Mouse (Mus musculus): ENCODE measurements at regions not wholly inside any gene's neighbourhood (a gene's known extent, or its start where the extent isn't known, plus 50 kb on each side); places are given as distances from the start of the nearest gene placed in this dataset.
"Not testable (repeated sequence)": the region's sequence is repeated elsewhere in the genome, so short reads cannot be mapped to it uniquely, and the experiment has no call there.

- DNase-seq (ENCODE audit: low spot score) (peak; percentile 83), ATAC-seq (no peak)
- Histone ChIP-seq H3K4me1 (ENCODE audit: insufficient read depth, low read length) (no peaks in the 10 kb centered on the region), H3K27ac (no peak overlapping the region), H3K4me2 (ENCODE audit: low read depth, low read length) (no peak overlapping the region), H3K4me3 (ENCODE audit: low read length) (no peak overlapping the region), H3K36me3 (ENCODE audit: insufficient read depth, low read length) (no peaks in the 10 kb centered on the region), H3K9ac (replicated peaks; ENCODE audit: low read length) (no peak overlapping the region), H3K27me3 (ENCODE audit: insufficient read depth, low read length) (no peaks in the 10 kb centered on the region), H3K9me3 (ENCODE audit: low read length) (no peaks in the 10 kb centered on the region)
- WGBS = 56% methylated on average over 1 of the region's 1 CpGs
- TF ChIP-seq CTCF (IDR thresholded peaks at IDR 0.05; ENCODE audit: low read depth) = peak; percentile 76
Observed at GRCm38 (mm10) chr5:16937840-16938239, 146.2 kb downstream of the Gm28710 start.

GRCm38 (mm10) chr5:16947430-16947829 lies 155.8 kb downstream of the Gm28710 start:
- DNase-seq (ENCODE audit: low spot score) (peak; percentile 65), ATAC-seq (no peak)
- Histone ChIP-seq H3K27ac (no peak overlapping the region), H3K9me3 (ENCODE audit: low read length) (no peaks in the 10 kb centered on the region), H3K4me2 (ENCODE audit: low read depth, low read length) (no peak overlapping the region), H3K9ac (replicated peaks; ENCODE audit: low read length) (no peak overlapping the region), H3K27me3 (ENCODE audit: insufficient read depth, low read length) (no peaks in the 10 kb centered on the region), H3K4me1 (ENCODE audit: insufficient read depth, low read length) (no peaks in the 10 kb centered on the region), H3K4me3 (ENCODE audit: low read length) (no peak overlapping the region), H3K36me3 (ENCODE audit: insufficient read depth, low read length) (no peaks in the 10 kb centered on the region)
- peak; percentile 61 for TF ChIP-seq CTCF (IDR thresholded peaks at IDR 0.05; ENCODE audit: low read depth)
- 33% methylated on average over 1 of the region's 1 CpGs for WGBS

DNA sequence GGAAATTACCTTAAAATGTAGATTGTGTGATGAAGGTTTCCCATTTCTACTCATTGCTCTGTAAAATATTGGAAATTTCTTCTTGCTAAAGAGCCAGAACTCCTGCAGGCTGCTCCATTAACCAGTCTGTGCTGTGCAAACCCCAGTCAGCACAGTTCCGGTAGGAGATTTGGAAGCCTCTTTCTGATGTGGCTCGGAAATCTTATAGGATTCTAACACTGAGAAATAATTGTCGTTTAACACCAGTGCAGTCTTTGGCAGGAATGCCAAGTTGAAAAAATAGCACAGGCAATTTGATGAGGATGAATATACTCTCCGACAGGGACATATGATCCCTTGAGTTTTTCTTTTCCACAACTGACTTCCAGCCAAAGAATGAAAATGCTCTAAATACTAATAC lies 176.1 kb downstream of the Gm28710 start:
- ATAC-seq (no peak), DNase-seq (ENCODE audit: low spot score) (peak; percentile 7)

DNA sequence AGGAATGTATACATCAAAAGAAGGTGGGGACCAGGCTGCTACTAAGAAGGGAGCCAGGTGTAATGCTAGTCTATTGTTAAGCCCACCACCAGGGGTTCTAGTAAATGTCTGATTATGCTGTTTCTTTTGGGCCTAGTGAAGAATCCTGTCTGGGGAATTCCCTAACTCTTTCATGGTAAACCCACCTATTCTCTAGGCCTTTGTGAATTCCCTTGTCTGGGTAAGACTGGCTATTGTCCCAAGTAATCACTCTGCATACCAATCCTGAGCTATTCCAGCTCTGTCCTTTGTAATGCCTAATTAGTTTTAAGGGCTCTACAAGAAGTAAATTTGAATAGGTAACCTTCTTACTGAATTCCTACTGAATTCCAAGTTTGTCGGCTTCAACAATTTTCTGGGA lies 177.2 kb downstream of the Gm28710 start:
- H3K4me3 ChIP-seq (ENCODE audit: low read length); H3K36me3 ChIP-seq (ENCODE audit: insufficient read depth, low read length); H3K4me2 ChIP-seq (ENCODE audit: low read depth, low read length); H3K9me3 ChIP-seq (ENCODE audit: low read length); H3K27ac ChIP-seq; H3K27me3 ChIP-seq (ENCODE audit: insufficient read depth, low read length); DNase-seq (ENCODE audit: low spot score); ATAC-seq; H3K9ac ChIP-seq (replicated peaks; ENCODE audit: low read length); H3K4me1 ChIP-seq (ENCODE audit: insufficient read depth, low read length): not testable (repeated sequence)
- 33% methylated on average over 1 of the region's 1 CpGs for WGBS

More for the DNA sequence above, 176.1 kb downstream of the Gm28710 start:
- Histone ChIP-seq H3K9me3 (ENCODE audit: low read length) (no peaks in the 10 kb centered on the region), H3K4me2 (ENCODE audit: low read depth, low read length) (no peak overlapping the region), H3K4me1 (ENCODE audit: insufficient read depth, low read length) (no peaks in the 10 kb centered on the region), H3K36me3 (ENCODE audit: insufficient read depth, low read length) (no peaks in the 10 kb centered on the region), H3K4me3 (ENCODE audit: low read length) (no peak overlapping the region), H3K27me3 (ENCODE audit: insufficient read depth, low read length) (no peaks in the 10 kb centered on the region), H3K27ac (no peak overlapping the region), H3K9ac (replicated peaks; ENCODE audit: low read length) (no peak overlapping the region)
- no peak for TF ChIP-seq CTCF (IDR thresholded peaks at IDR 0.05; ENCODE audit: low read depth)
- WGBS = 59% methylated on average over 4 of the region's 4 CpGs

DNA sequence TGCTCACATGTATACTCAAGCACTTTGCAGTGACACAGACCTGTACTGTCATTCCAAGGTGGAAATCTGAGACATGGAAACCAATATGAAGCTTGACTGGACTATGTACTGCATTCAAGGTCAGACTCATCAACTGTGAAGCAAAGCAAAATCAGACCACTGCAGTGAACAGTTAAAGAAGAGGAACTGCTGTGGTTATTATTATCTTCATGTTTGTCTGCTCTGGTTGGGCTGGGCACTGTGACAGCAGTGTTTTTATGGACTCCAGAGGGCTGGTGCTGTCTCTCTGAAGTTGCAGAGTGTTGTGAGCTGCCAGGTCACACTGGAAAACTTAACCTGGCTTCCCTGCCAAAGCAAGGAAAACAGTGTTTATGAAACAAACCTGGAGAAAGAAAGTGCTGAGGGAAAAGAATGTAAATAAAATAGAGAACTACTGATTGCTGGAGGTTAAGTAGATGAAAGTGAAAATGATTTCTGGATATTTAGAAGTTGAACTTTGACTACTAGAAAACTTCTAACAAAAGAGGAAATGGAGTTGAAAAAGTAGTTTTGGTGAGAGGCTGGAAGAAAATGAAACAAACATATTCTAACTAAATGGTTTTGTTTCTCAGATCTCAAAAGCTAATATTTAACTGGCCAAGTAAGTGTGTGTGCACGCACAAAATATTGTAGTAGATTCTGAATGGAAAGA lies 181.7 kb downstream of the Gm28710 start:
- no peak for ATAC-seq
- Histone ChIP-seq H3K9me3 (ENCODE audit: low read length) (no peaks in the 10 kb centered on the region), H3K27ac (no peak overlapping the region), H3K9ac (replicated peaks; ENCODE audit: low read length) (no peak overlapping the region), H3K27me3 (ENCODE audit: insufficient read depth, low read length) (no peaks in the 10 kb centered on the region), H3K4me1 (ENCODE audit: insufficient read depth, low read length) (no peaks in the 10 kb centered on the region), H3K36me3 (ENCODE audit: insufficient read depth, low read length) (no peaks in the 10 kb centered on the region), H3K4me3 (ENCODE audit: low read length) (no peak overlapping the region), H3K4me2 (ENCODE audit: low read depth, low read length) (no peak overlapping the region)
- WGBS = 79% methylated on average over 1 of the region's 1 CpGs
- no peak for TF ChIP-seq CTCF (IDR thresholded peaks at IDR 0.05; ENCODE audit: low read depth)
- no peak for DNase-seq (ENCODE audit: low spot score)

DNA sequence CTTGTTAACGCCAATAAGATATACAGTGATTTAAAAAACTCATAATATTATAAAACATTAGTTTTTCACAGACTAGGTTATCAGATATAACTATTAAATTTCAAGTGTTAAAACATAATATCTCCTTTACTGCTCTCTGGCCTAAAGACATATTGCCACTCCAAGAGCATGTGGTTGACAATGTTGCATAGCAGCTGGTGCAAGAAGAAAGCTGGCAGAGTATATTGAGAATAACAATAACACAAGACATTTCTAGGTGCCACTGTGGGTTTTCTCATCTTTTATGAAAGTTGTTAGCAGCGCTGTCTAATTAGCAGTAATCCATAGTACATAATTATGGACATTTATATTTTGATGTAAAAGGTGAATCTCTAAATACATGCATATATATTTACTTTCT lies 184.4 kb downstream of the Gm28710 start:
- H3K4me2 ChIP-seq (ENCODE audit: low read depth, low read length) = no peak overlapping the region
- no peak for ATAC-seq
- no peaks in the 10 kb centered on the region for H3K27me3 ChIP-seq (ENCODE audit: insufficient read depth, low read length)
- TF ChIP-seq CTCF (IDR thresholded peaks at IDR 0.05; ENCODE audit: low read depth) = no peak
- no peak overlapping the region for H3K9ac ChIP-seq (replicated peaks; ENCODE audit: low read length)
- no peaks in the 10 kb centered on the region for H3K4me1 ChIP-seq (ENCODE audit: insufficient read depth, low read length)
- no peak for DNase-seq (ENCODE audit: low spot score)
- 86% methylated on average over 2 of the region's 2 CpGs for WGBS
- no peak overlapping the region for H3K4me3 ChIP-seq (ENCODE audit: low read length)
- H3K27ac ChIP-seq = no peak overlapping the region
- H3K36me3 ChIP-seq (ENCODE audit: insufficient read depth, low read length) = no peaks in the 10 kb centered on the region
- no peaks in the 10 kb centered on the region for H3K9me3 ChIP-seq (ENCODE audit: low read length)

GRCm38 (mm10) chr5:16984877-16985276 lies 193.3 kb downstream of the Gm28710 start:
- 83% methylated on average over 2 of the region's 2 CpGs for WGBS
- no peak for TF ChIP-seq CTCF (IDR thresholded peaks at IDR 0.05; ENCODE audit: low read depth)
- Histone ChIP-seq H3K27me3 (ENCODE audit: insufficient read depth, low read length) (no peaks in the 10 kb centered on the region), H3K36me3 (ENCODE audit: insufficient read depth, low read length) (no peaks in the 10 kb centered on the region), H3K4me2 (ENCODE audit: low read depth, low read length) (no peak overlapping the region), H3K4me1 (ENCODE audit: insufficient read depth, low read length) (no peaks in the 10 kb centered on the region), H3K27ac (no peak overlapping the region), H3K9ac (replicated peaks; ENCODE audit: low read length) (no peak overlapping the region), H3K9me3 (ENCODE audit: low read length) (no peaks in the 10 kb centered on the region), H3K4me3 (ENCODE audit: low read length) (no peak overlapping the region)
- ATAC-seq (no peak), DNase-seq (ENCODE audit: low spot score) (no peak)

Data from hindbrain, postnatal 0 days (tissue).